Mouse (Mus musculus) left cerebral cortex, adult 9 months (tissue): ENCODE measurements around the gene Adra2b.

Source experiments
- DNase-seq, 2 experiments: peaks; one replicate each; pipeline ENCODE4 v3.0.0; 2022; ENCODE audit warnings: low spot score in 2 of 2

The Adra2b gene

DNA sequence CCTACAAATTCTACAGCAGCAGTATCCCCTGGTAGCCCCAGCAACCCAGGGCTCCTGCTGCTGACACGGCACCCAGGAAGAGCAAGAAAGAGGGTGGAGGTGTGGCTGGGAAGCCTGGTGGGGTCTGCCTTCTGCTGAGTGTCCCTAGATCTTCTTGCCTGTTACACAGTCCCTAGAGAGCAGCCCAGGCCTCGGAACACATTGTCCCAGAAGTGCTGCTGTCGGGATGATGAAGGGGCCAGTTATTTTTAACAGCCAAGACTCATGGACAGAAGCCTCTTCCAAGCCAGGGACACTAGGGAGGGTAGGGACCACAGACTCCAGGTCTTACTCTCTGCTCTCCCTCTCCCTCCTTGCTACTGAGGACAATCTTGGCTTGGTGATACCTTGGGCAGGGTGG lies 16.2 kb downstream of the Adra2b start:
- no peak for DNase-seq

DNA sequence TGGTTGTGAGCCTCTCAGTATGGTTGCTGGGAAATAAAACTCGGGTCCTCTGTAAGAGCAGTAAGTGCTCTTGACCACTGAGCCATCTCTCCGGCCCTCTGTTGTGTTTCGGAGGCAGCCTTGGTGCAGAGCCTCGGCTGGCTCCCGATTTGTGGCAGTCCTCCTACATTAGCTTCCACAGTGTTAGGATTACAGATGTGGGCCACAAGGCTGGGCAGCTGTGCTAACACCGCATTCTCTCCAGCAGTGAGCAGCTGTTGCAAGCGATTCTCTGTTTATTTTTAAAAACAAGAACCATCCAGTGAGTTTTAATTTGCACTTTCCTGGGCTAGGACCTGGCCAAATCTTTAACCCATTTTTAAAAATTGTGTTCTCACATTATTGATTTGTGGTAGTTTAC lies 20.9 kb downstream of the Adra2b start:
- DNase-seq = no peak

DNA sequence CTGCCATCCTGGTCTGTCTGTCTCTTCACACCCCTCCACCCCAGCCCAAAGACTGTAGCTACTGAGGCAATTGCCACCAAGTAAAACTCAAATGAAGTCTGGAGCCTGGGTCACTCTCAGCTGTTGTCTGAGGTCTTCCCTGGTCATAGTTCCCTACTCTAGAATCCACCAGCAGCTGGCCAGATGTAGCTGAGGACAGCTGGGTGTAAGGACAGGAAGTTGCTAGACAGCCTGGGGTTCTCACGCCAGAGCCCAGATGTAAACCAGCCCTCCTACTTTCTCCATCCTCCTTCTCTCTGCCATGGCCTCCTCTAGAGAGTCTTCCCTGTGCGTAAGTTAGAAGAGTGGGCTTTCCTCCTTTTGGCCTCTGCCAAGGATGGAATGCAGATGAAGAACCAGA lies 24.5 kb downstream of the Adra2b start:
- no peak for DNase-seq

DNA sequence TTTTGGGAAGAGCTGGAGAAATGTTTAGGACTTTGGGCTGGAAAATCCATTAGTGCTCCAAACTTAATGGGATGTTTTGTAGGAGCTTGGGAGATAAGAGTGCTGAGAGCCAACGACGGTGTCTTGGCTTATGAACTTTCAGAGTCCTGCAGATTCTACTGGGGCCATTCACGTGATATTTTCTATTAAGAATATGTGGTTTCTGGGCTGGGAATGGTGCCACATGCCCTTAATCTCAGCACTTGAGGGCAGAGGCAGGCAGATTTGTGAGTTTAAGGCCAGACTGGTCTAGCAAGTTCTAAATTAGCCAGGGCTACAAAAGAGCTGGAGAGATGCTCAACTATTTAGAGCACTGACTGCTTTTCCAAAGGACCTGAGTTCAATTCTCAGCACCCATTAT lies 27.3 kb downstream of the Adra2b start:
- DNase-seq = no peak

DNA sequence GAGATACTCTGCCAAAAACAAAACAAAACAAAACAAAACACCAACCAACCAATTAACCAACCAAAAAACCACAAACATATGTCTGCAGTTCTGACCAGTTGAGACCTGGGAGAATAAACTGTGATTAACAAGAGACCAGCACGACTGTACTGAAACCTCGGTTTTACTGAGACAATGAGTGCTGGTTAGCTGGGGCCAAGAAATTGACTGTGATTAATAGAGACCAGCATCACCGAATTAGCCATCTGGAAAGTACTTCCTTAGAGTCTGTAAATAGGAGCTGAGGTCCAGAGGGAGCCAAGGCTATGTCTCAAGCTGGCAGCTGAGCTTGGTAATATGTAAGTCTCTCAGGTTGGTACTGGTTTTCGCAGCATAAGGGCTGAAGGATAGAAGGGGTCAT lies 27.8 kb downstream of the Adra2b start:
- no peak for DNase-seq

DNA sequence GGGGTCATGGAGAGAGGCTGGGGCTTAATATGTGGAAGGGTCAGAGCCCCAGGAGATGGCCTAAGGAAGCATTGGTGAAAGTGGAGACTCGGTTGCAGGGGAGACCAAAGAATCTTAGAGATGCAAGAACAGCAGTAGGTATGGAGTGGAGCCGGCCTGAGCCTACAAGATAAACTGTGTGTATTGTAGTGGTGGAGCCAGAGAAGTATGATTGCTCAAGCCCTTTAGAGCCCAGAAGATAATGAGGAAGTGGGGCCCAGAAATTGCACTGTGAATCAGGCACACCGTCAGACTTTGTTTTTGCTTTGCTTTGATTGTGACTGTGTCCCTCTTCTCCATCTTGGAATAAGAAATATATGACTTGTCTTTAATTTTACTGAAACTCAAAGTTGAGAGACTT lies 28.3 kb downstream of the Adra2b start:
- no peak for DNase-seq

DNA sequence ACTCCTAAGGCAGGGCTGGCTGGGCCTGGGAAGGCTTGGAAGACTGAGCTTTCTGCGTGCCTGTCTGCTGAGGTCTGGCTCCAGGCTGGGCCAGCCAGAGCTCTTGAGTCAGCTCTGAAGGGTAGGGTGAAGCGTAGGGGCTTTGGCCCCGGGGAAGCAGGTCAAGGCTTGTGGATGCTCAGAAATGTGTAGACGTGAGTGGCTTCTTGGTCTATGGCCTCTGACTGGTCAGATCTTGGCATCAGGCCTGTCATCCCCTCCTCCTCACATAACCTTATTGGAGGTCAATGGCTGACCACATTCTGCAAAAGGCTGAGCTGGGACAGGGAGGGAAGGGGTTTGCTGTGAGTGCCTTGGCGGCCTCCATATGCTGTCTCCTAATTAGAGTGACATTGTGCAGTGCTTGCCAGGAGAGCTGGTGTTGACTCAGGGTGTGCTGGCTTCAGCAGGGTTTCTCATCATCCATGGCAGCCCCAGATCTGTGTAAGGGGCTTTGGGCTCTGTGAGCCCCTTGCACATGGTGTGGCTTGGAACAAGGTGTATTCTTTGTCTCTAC lies 31.7 kb downstream of the Adra2b start:
- DNase-seq = no peak

DNA sequence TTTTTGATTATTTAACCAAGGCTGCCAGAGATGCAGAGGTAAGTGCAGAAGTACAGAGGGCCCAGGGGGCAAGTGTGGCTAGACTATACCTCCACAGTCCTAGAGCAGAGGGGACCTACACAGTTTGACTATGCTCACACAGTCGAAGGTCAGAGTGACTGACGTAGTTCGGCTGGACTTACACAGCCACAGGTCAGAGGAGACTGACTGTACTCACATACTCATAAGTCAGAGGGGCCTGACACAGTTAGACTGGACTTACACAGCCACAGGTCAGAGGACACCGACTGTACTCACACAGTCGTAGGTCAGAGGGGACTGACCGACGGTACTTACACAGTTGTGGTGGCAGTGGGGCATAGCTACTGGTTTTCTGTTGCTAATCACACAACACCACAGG lies 35.7 kb downstream of the Adra2b start:
- DNase-seq = no peak

DNA sequence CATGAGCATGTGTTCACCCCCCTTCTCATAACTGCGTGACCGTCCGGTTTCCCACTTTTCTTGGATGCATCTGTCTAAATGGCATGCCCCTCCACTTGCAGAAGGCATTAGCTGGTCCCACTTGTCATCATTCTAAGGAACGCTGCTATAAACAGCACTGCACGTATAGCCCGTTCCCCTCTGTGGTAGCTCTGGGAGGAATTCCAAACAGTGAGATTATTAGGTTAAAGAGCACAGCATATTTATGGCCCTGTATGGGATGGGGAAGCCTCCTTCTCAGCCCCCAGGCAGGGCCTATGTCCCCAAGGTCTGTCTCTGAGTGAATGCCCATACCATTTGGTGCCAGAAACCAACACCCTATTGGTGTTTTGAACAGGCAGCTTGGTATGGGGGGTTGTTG lies 48.1 kb downstream of the Adra2b start:
- DNase-seq = no peak

DNA sequence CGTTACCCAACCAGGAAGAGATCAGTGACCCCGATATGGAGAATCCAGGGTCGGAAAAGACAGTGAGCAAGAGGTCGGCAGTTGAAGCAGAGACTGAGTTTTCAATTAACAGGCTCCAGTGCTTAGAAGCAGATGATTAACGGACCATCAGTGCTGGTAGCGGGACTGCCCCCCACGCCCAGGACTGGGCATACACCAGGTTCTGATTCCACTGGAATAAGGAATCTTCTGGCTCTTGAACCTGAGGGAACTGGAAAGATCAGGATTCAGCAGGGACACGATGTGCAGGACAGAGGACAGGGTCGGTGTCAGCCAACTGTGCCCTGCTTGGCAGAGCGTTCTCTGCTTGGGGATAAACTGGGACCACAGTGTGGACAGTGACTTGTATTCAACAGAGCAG lies 52.8 kb downstream of the Adra2b start:
- no peak for DNase-seq

DNA sequence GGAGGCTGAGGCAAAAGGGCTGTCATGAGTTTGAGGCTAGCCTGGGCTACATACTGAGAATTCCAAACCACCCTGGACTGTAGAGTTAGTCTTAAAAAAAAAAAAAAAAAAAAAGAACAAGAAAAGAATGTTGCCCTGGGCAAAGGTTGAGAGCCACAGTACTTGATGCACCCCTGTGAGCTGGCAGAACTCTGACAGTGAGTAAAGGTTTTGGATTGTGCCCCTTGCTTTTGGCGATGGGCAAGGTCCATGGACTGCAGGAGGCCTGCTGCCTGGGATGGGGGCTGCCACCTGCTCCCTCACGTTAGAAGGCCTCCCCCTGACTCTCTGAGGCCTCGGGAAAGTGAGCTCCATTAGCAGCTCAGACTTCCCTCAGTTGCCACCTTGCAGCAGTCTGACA lies 53.7 kb downstream of the Adra2b start:
- DNase-seq = no peak
